Mouse (Mus musculus) left cerebral cortex, adult 9 months (tissue): ENCODE data around the gene Olfr714.
"Not testable (repeated sequence)": the region's sequence is repeated elsewhere in the genome, so short reads cannot be mapped to it uniquely, and the experiment has no call there.

Source experiments
- DNase-seq, 2 experiments: peaks; one replicate each; pipeline ENCODE4 v3.0.0; 2022; ENCODE audit warnings: low spot score in 2 of 2

Olfr714 gene

DNA sequence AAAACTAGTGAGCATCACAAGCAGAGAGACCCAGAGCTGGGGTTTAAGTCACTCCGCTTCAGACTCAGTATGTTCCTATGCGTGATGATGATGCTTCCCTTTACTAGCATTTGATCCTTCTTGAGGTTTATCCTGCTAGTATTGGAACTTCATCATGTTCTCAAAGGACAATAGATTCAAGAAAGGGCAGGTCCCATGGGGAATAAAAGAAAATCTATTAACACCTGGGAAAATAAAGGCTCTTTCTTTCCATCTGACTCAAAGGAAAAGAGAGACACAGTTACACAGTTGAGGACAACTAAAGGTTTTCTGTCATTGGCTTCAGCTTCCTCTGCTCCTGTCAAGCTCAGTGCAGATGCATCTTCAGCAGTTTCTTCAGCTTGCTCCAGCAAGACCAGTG, at the start of gene Olfr714:
Olfr714 (plus strand) TSS at position 301 of the 400 bp plus-strand sequence.
- no peak for DNase-seq

DNA sequence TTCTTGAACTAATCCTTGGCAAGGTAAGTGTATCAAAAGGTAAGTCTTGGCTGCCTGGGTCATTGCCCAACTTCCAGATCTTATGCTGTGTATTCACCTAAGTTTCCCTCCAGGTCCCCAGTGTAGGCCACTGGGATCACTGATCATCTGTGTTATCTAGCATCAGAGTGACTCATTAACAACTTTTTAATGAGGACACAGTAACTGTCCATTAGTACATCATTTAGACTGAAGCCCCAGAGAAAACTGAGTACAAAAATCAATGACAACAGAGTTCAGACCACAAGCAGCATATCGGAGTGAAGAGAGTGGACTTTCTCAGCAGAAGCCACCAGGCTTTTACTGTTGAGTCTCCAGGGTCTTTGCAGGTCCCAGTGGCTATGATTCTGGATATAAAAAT, 39.9 kb upstream of the Olfr714 start, which contains the start of gene Olfr713:
Olfr713 (plus strand) TSS at position 301 of the 400 bp plus-strand sequence.
- no peak for DNase-seq

DNA sequence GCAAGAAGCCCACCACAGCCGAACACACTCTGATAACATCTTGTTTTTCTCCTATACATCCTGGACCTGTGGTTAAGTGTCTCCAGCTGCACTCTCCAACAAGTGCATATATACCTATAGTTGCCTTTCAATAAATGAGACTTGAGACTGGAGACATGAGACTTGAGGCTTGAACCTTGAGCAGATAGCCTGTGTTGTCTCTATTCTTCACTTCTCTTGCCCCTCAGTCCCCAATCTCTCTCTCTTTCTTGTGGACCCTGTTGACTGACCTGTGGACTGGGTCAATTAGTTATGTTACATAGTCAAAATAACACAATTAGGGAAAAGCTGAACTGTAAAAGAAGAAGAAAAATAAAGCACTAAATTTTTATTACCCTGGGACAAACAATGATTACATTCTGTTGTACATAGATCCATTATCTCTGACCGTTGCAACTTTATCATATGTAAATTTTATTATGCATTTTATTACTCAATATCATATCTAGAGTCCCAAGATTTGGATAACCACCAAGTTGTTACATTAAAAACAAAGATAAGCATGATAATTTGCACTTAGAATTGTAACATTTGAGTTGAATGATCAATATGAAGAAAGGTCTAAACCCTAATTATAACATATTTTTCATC, 30.7 kb upstream of the Olfr714 start:
- DNase-seq: no peak

DNA sequence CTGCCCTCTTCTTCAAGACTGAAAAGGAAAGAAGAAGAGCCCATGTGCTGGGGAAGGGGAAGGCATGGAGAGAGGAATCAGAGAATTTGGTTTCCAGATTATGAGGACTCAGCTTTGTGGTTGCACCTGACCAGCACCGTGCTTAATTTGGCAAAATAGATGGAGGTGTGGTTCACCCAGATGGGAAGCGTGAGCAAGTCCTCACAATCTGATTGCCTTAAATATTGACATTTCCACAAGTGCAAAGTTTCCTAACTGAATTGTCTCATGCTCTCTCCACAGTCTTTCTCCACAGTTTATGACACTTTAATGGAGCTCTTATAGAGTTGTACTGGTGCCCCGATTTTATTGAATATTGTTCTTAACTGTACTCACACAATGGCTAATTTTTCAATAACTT, 27.6 kb upstream of the Olfr714 start:
- DNase-seq: no peak

DNA sequence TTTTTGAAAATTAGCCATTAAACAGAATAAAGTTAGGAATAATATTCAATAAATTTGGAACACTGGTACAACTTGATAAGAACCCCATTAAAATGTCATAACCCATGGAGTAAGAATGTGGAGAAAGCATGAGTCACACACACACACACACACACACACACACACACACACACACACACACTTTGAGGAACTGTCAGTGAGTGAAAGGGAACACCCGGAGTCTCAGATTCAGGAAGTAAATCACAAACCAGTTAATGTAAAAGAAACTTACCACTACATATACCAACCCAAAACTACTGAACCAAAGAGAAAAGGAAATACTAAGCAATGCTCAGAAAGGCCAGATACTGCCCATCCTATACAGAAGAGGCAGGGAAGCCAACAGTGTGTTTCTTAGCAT, 26.4 kb upstream of the Olfr714 start:
- no peak for DNase-seq

DNA sequence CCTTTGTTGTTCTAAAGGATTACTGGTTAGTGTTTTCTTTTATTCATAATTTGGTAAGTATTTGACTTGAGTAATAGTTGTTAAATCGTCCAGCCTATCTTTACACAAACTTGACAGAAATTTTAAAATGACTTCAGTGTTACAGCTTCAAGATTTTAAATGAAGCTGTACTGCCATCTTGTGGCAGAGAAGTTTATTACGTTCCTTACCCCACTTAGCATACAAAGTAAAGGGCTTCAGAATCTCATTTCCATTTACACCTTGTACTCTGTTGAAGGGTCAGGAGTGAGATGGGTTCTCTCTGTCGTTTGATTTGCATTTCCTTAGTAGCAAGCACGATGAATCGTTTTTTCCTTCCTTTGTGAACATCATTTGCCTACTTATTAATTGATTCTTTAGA, 24.9 kb upstream of the Olfr714 start:
- peak in 1 of 2 experiments; percentile 41 for DNase-seq

DNA sequence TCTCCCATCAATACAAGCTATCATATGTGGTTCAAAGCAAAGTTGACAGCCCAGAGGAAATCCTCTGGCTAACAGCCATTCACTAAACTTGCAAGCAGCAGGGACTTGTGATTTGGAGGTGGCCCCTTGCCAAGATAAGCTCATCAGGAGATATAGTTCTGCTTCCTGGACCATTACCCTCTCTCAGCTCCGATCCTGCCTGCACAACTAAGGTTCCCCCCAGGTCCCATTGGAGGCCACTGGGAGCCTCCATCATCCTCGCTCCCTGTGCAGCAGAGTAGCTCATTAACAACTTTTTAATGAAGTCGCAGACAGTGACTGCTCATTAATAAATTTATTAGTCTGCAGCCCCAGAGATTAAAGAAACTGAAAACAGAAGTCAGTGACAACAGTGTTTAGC, 23.2 kb upstream of the Olfr714 start:
- no peak for DNase-seq

DNA sequence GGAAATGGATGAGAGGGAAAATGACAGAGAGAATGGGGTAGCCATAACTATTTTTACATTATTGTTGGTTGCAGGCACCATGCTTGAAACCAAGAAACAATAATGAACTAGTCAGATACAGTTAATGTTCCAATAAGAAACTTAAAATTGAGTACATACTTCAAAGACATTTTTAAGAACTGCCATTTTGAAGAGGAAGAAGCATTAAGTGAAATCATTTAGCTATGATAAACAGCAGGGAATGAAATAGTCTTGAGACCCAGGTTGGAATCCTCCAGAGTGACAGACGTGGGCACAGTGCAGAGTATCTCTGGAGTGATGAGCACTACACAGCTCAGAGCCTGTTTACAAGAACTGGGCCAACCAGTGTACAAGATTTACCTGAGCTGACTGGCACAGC, 22.1 kb downstream of the Olfr714 start, which contains the start of gene Olfr17:
Olfr17 (plus strand) TSS at position 301 of the 400 bp plus-strand sequence.
- DNase-seq: no peak

DNA sequence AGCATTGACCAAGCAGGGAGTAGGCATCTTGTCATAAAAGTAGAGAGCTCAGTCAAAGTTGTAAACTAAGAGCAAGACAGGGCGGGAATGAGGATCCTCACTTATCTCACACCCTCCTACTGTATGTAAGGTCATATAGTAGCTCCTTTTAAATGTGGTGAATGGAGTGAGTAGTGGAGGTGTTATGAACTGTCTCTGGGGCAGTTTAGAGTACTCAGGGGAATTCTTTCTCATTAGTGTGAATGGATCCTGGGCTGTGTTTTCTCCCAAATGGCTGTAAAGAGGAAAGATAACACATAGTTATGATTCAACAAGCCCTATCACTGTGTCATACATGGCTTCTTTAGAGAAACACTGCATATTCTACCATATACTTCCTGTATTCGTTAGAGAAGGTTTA, 39.5 kb downstream of the Olfr714 start, which contains the start of gene Olfr715b:
Olfr715b (minus strand) TSS at position 101 of the 400 bp plus-strand sequence.
- DNase-seq: not testable (repeated sequence)
